8 mouse cellular contexts compared by ENCODE assay signal in genomic region chr9:112118411-112119105, GRCm38 (mm10).
DNase-seq lines count a peak whose midpoint lies in the region; ATAC-seq and TF ChIP-seq lines count a peak whose summit lies in the region.

No protein-coding gene starts in this region.

- H3K9me3 ChIP-seq in kidney, embryonic 14.5 days (ENCODE audit: control insufficient read depth, low read length): no peaks in the 10 kb centered on the region
- H3K9me3 ChIP-seq in forebrain, embryonic 11.5 days (ENCODE audit: control insufficient read depth, low read length): no peaks in the 10 kb centered on the region
- H3K9me3 ChIP-seq in hindbrain, postnatal 0 days (ENCODE audit: low read length): no peaks in the 10 kb centered on the region
- H3K9me3 ChIP-seq in midbrain, postnatal 0 days (ENCODE audit: low read length): no peaks in the 10 kb centered on the region

- DNase-seq in kidney, postnatal 25 days: no peak
- DNase-seq in brain, embryonic 14.5 days (ENCODE audit: low read depth): peak; percentile 90
- peak; percentile 67 for DNase-seq in forebrain, embryonic 11.5 days (ENCODE audit: low spot score)
- DNase-seq in hindbrain, postnatal 0 days (ENCODE audit: low spot score): peak; percentile 74
- peak; percentile 78 for DNase-seq in midbrain, postnatal 0 days (ENCODE audit: low spot score)
- no peak for DNase-seq in spleen, postnatal 4 days (ENCODE audit: low spot score in 2 of 2)
- DNase-seq in spleen, postnatal 36 days (ENCODE audit: low spot score in 2 of 2): no peak

- H3K36me3 ChIP-seq in kidney, embryonic 14.5 days (ENCODE audit: control insufficient read depth, insufficient read depth, low read length): no peaks in the 10 kb centered on the region
- no peaks in the 10 kb centered on the region for H3K36me3 ChIP-seq in forebrain, embryonic 11.5 days (ENCODE audit: control insufficient read depth, insufficient read depth, low read length)
- no peaks in the 10 kb centered on the region; the same call in 1 of the 2 replicates for H3K36me3 ChIP-seq in hindbrain, postnatal 0 days (ENCODE audit: insufficient read depth, low read length)
- H3K36me3 ChIP-seq in midbrain, postnatal 0 days (ENCODE audit: insufficient read depth, low read length): peaks cover 5% of the 10 kb centered on the region; the same call in 1 of the 2 replicates

- no peak overlapping the region for H3K27ac ChIP-seq in kidney, embryonic 14.5 days (ENCODE audit: low read depth, low read length)
- no peak overlapping the region; the same call in 1 of the 2 replicates for H3K27ac ChIP-seq in forebrain, embryonic 11.5 days (ENCODE audit: low read depth, low read length)
- H3K27ac ChIP-seq in hindbrain, postnatal 0 days: peak overlapping the region; percentile 81
- H3K27ac ChIP-seq in midbrain, postnatal 0 days (ENCODE audit: low read depth, low read length): peak overlapping the region; percentile 68

- WGBS in kidney, embryonic 14.5 days: 2% methylated on average over 22 of the region's 22 CpGs
- 2% methylated on average over 22 of the region's 22 CpGs for WGBS in forebrain, embryonic 11.5 days
- WGBS in hindbrain, postnatal 0 days: 4% methylated on average over 22 of the region's 22 CpGs
- 4% methylated on average over 22 of the region's 22 CpGs for WGBS in midbrain, postnatal 0 days

- H3K9ac ChIP-seq in kidney, embryonic 14.5 days (ENCODE audit: low read depth, low read length): peak overlapping the region; percentile 1; the same call in 1 of the 2 replicates
- H3K9ac ChIP-seq in forebrain, embryonic 11.5 days (ENCODE audit: low read length): peak overlapping the region; percentile 53
- H3K9ac ChIP-seq in hindbrain, postnatal 0 days (replicated peaks; ENCODE audit: low read length): peak overlapping the region; percentile 34; the same call in 1 of the 2 replicates
- no peak overlapping the region for H3K9ac ChIP-seq in midbrain, postnatal 0 days (replicated peaks; ENCODE audit: low read length, poor library complexity, severe bottlenecking)

- H3K27me3 ChIP-seq in kidney, embryonic 14.5 days (ENCODE audit: control insufficient read depth, insufficient read depth, low read length): peaks cover 6% of the 10 kb centered on the region; the same call in 1 of the 2 replicates
- peaks cover 4% of the 10 kb centered on the region; the same call in 1 of the 2 replicates for H3K27me3 ChIP-seq in forebrain, embryonic 11.5 days (ENCODE audit: control insufficient read depth, insufficient read depth, low read length)
- H3K27me3 ChIP-seq in hindbrain, postnatal 0 days (ENCODE audit: insufficient read depth, low read length): no peaks in the 10 kb centered on the region
- H3K27me3 ChIP-seq in midbrain, postnatal 0 days (ENCODE audit: insufficient read depth, low read length): no peaks in the 10 kb centered on the region

- no peak for TF ChIP-seq CTCF in brain, embryonic 14.5 days (IDR thresholded peaks at IDR 0.05; ENCODE audit: borderline replicate concordance, extremely low read depth, insufficient read depth, insufficient read length)
- no peak for TF ChIP-seq CTCF in hindbrain, postnatal 0 days (IDR thresholded peaks at IDR 0.05; ENCODE audit: low read depth)
- 0 out of 2 replicates have a peak, but pooled peaks have one; percentile 4 for TF ChIP-seq CTCF in midbrain, postnatal 0 days (IDR thresholded peaks at IDR 0.05)

- H3K4me3 ChIP-seq in kidney, embryonic 14.5 days (ENCODE audit: low read length): peak overlapping the region; percentile 29
- peak overlapping the region; percentile 23 for H3K4me3 ChIP-seq in forebrain, embryonic 11.5 days (ENCODE audit: low read depth, low read length)
- 0 out of 2 replicates have a peak overlapping the region, but pooled peaks have one; percentile 1 for H3K4me3 ChIP-seq in hindbrain, postnatal 0 days (ENCODE audit: low read length)
- no peak overlapping the region for H3K4me3 ChIP-seq in midbrain, postnatal 0 days (ENCODE audit: low read depth, low read length)

- TF ChIP-seq POLR2A in brain, embryonic 14.5 days (IDR thresholded peaks at IDR 0.05; ENCODE audit: borderline replicate concordance, extremely low read depth, insufficient read depth, insufficient read length, poor library complexity, severe bottlenecking): no peak

- ATAC-seq in kidney, embryonic 14.5 days (ENCODE audit: low FRiP score, low TSS enrichment): peak; percentile 74; the same call in 1 of the 2 replicates
- peak; percentile 63 for ATAC-seq in forebrain, embryonic 11.5 days (replicated peaks; ENCODE audit: low FRiP score)
- peak; percentile 87 for ATAC-seq in hindbrain, postnatal 0 days
- ATAC-seq in midbrain, postnatal 0 days (ENCODE audit: low FRiP score): peak; percentile 84

- peak overlapping the region; percentile 49 for H3K4me2 ChIP-seq in kidney, embryonic 14.5 days (replicated peaks; ENCODE audit: low read depth, low read length)
- peak overlapping the region; percentile 53 for H3K4me2 ChIP-seq in forebrain, embryonic 11.5 days (ENCODE audit: low read depth, low read length, severe bottlenecking)
- H3K4me2 ChIP-seq in hindbrain, postnatal 0 days (ENCODE audit: low read depth, low read length): peak overlapping the region; percentile 44
- H3K4me2 ChIP-seq in midbrain, postnatal 0 days (ENCODE audit: low read depth, low read length, poor library complexity, severe bottlenecking): peak overlapping the region; percentile 29

- peaks cover 5% of the 10 kb centered on the region; the same call in 1 of the 2 replicates for H3K4me1 ChIP-seq in kidney, embryonic 14.5 days (ENCODE audit: control insufficient read depth, insufficient read depth, low read length)
- peaks cover 5% of the 10 kb centered on the region; the same call in 1 of the 2 replicates for H3K4me1 ChIP-seq in forebrain, embryonic 11.5 days (replicated peaks; ENCODE audit: control insufficient read depth, insufficient read depth, low read length)
- H3K4me1 ChIP-seq in hindbrain, postnatal 0 days (ENCODE audit: insufficient read depth, low read length): peaks cover 9% of the 10 kb centered on the region; the same call in 1 of the 2 replicates
- H3K4me1 ChIP-seq in midbrain, postnatal 0 days (ENCODE audit: insufficient read depth, low read length): peaks cover 6% of the 10 kb centered on the region; the same call in 1 of the 2 replicates

Comparison
In these comparisons a context has a peak if more than half of its experiments do, and no peak if none do; other contexts are left out.
1. H3K27ac ChIP-seq: peak in hindbrain, postnatal 0 days (single experiment) and midbrain, postnatal 0 days (single experiment); none in kidney, embryonic 14.5 days (single experiment) and forebrain, embryonic 11.5 days (single experiment).
2. DNase-seq: peak in brain, embryonic 14.5 days (single experiment), forebrain, embryonic 11.5 days (single experiment), hindbrain, postnatal 0 days (single experiment) and midbrain, postnatal 0 days (single experiment); none in kidney, postnatal 25 days (0 of 2), spleen, postnatal 4 days (0 of 2) and spleen, postnatal 36 days (0 of 2).
3. Peak in every context shown above with its lines, with median percentiles within 50 percentile points of each other: ATAC-seq and H3K4me2 ChIP-seq.